Mouse (Mus musculus) liver, adult 2 months (tissue): ENCODE data around the gene 4933427D14Rik.

ENCODE experiments used
- CTCF ChIP-seq: fragments of 200-500 bp; IDR thresholded peaks from 2 replicates; pipeline ENCODE4 v1.5.1; 2011; ENCODE audit warnings: low read depth, low read length, control low read depth
- POLR2A ChIP-seq: fragments of 200-500 bp; IDR thresholded peaks from 2 replicates; pipeline ENCODE4 v1.6.1; 2011; ENCODE audit warnings: low read length, control low read depth; ENCODE audit not compliant: insufficient read depth; ENCODE audit errors: extremely low read depth

- TF ChIP-seq CTCF = no peak
- TF ChIP-seq POLR2A = no peak
These were observed 71.7 kb downstream of the 4933427D14Rik start, which contains the start of gene Pitpnm3 for GRCm38 (mm10) chr11:72135383-72136158.
